Mouse (Mus musculus) kidney, postnatal 0 days (tissue): Measurements from ENCODE around the gene Pip4p1. TPM values are rescaled to one million over a fixed set of nuclear protein-coding genes. Genes with fewer than 3 reads are reported as not detected.

Source experiments
- ATAC-seq: fragments of 200-750 bp; cut with Nextera tagmentation; replicated peaks from 2 replicates; pipeline ENCODE4 v1.8.0; 2017; ENCODE audit warnings: low read depth, moderate number of reproducible peaks, moderate TSS enrichment, moderate library complexity; ENCODE audit not compliant: low FRiP score
- DNase-seq: peaks from one replicate; pipeline ENCODE4 v3.0.0-alpha.2; 2016; ENCODE audit warnings: low spot score
- H3K27ac ChIP-seq: fragments of 300-500 bp; sonication (generic); 2 replicates; pipeline ENCODE4 v1.5.1; 2014; ENCODE audit warnings: mild to moderate bottlenecking
- H3K27me3 ChIP-seq: fragments of 300-500 bp; sonication (generic); 2 replicates; pipeline ENCODE4 v1.6.1; 2014; ENCODE audit warnings: low read length, mixed read lengths; ENCODE audit not compliant: insufficient read depth
- H3K36me3 ChIP-seq: fragments of 300-500 bp; sonication (generic); 2 replicates; pipeline ENCODE4 v1.6.1; 2014; ENCODE audit warnings: low read length, mixed read lengths; ENCODE audit not compliant: insufficient read depth
- H3K4me1 ChIP-seq: fragments of 300-500 bp; sonication (generic); replicated peaks from 2 replicates; pipeline ENCODE4 v1.6.1; 2014; ENCODE audit warnings: antibody characterized with exemption, low read length, mixed read lengths; ENCODE audit not compliant: insufficient read depth
- H3K4me2 ChIP-seq: fragments of 300-500 bp; sonication (generic); 2 replicates; pipeline ENCODE4 v1.6.1; 2014; ENCODE audit warnings: mild to moderate bottlenecking, low read length, moderate library complexity, mixed read lengths
- H3K4me3 ChIP-seq: fragments of 300-500 bp; sonication (generic); replicated peaks from 2 replicates; pipeline ENCODE4 v1.5.1; 2014; ENCODE audit warnings: low read depth, low read length
- H3K9ac ChIP-seq: fragments of 300-500 bp; sonication (generic); 2 replicates; pipeline ENCODE4 v1.6.1; 2014; ENCODE audit warnings: low read depth, low read length
- H3K9me3 ChIP-seq: fragments of 300-500 bp; sonication (generic); replicated peaks from 2 replicates; pipeline ENCODE4 v1.6.1; 2016; ENCODE audit warnings: low read length, inconsistent platforms, mixed read lengths
- CTCF ChIP-seq: IDR thresholded peaks from 2 replicates; pipeline ENCODE4 v1.5.1; 2016; ENCODE audit warnings: antibody characterized with exemption, low read depth, mild to moderate bottlenecking, moderate library complexity
- WGBS: fragments of 180-500 bp; shearing (Covaris S2); extraction: QIAGEN DNeasy Blood & Tissue Kit; methylation state at CpG from one replicate; pipeline ENCODE4 v1.1.7; 2014; 5-methylcytosine and 5-hydroxymethylcytosine counted together
- polyA plus RNA-seq: library from polyadenylated mRNA; unstranded; fragments of >200 nt; fragmentation: Nextera tagmentation; extraction: Ambion mirVana; gene quantifications from 2 replicates; pipeline ENCODE4 v1.2.1, GENCODE M21; 2015

The Pip4p1 gene
- polyA plus RNA-seq, 1 experiment from 2014 or later, result 52.6 TPM

GRCm38 (mm10) chr14:50895407-50895806 is 35.2 kb downstream of the Pip4p1 start:
- no peak overlapping the region for H3K4me3 ChIP-seq
- H3K4me1 ChIP-seq, result no peaks in the 10 kb centered on the region
- ATAC-seq, result no peak
- no peak overlapping the region for H3K27ac ChIP-seq
- no peak for TF ChIP-seq CTCF
- no peaks in the 10 kb centered on the region for H3K27me3 ChIP-seq
- H3K4me2 ChIP-seq, result no peak overlapping the region
- H3K36me3 ChIP-seq, result no peaks in the 10 kb centered on the region
- DNase-seq, result no peak
- no peak overlapping the region for H3K9ac ChIP-seq
- H3K9me3 ChIP-seq, result no peaks in the 10 kb centered on the region

- Histone ChIP-seq H3K36me3 (no peaks in the 10 kb centered on the region), H3K27ac (no peak overlapping the region), H3K4me3 (no peak overlapping the region), H3K27me3 (no peaks in the 10 kb centered on the region), H3K4me2 (no peak overlapping the region), H3K4me1 (no peaks in the 10 kb centered on the region), H3K9ac (no peak overlapping the region), H3K9me3 (no peaks in the 10 kb centered on the region)
- ATAC-seq, result no peak; the same call in 1 of the 2 replicates
- DNase-seq, result no peak
- TF ChIP-seq CTCF, result no peak
- 82% methylated on average over 22 of the region's 22 CpGs for WGBS
Measured at GRCm38 (mm10) chr14:50892541-50893459, 37.9 kb downstream of the Pip4p1 start.

DNA sequence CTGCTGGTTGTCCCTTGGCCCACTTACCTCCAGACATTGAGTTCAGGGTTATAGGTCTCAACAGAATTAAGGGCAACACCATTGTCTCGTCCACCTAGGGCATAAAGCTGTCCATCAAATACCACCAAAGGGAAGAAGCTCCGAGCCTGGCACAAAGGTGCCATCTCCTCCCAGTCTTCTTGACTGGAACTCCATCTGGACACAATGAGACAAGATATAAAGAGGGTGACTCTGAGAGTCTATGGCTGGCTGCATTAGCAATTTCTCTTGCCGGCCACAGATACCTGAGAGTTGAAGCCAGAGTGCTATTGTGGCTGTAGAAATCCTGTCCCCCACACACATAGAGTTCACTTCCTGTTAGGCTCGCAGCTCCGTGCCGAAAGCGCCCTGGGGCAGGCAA is 38.6 kb downstream of the Pip4p1 start:
- Histone ChIP-seq H3K4me3 (no peak overlapping the region), H3K36me3 (no peaks in the 10 kb centered on the region), H3K27ac (no peak overlapping the region), H3K9ac (no peak overlapping the region), H3K9me3 (no peaks in the 10 kb centered on the region), H3K4me2 (no peak overlapping the region), H3K4me1 (no peaks in the 10 kb centered on the region), H3K27me3 (no peaks in the 10 kb centered on the region)
- WGBS, result 77% methylated on average over 7 of the region's 7 CpGs
- no peak for TF ChIP-seq CTCF
- no peak for ATAC-seq
- DNase-seq, result no peak

DNA sequence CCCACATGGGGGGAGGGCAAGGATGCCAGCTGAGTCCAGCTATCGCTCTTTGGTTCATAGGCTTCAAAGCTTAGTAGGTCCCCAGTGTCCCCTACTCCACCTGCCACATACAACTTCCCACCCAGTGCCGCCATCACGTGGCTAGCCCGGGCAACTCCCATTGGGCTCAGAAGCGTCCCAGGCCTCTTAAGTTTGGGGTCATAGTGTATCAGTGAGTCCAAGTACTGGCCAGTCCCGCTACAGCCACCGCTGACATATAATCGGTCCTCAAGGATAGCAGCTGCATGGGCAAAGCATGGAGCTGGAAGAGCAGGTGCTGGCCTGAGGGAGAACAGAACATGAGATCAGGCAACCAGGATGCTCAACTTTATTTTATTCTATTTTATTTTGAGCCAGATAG is 39.0 kb downstream of the Pip4p1 start:
- DNase-seq, result no peak
- no peaks in the 10 kb centered on the region for H3K27me3 ChIP-seq
- WGBS, result 91% methylated on average over 8 of the region's 8 CpGs
- no peak overlapping the region for H3K9ac ChIP-seq
- no peak for ATAC-seq
- TF ChIP-seq CTCF, result no peak
- H3K9me3 ChIP-seq, result no peaks in the 10 kb centered on the region
- H3K4me1 ChIP-seq, result no peaks in the 10 kb centered on the region
- H3K27ac ChIP-seq, result no peak overlapping the region
- no peaks in the 10 kb centered on the region for H3K36me3 ChIP-seq
- H3K4me2 ChIP-seq, result no peak overlapping the region
- H3K4me3 ChIP-seq, result no peak overlapping the region

- no peak overlapping the region for H3K9ac ChIP-seq
- no peaks in the 10 kb centered on the region for H3K4me1 ChIP-seq
- H3K27ac ChIP-seq, result no peak overlapping the region
- no peaks in the 10 kb centered on the region for H3K36me3 ChIP-seq
- no peak for TF ChIP-seq CTCF
- H3K4me3 ChIP-seq, result no peak overlapping the region
- 84% methylated on average over 6 of the region's 6 CpGs for WGBS
- H3K4me2 ChIP-seq, result no peak overlapping the region
- DNase-seq (no peak), ATAC-seq (no peak)
- no peaks in the 10 kb centered on the region for H3K9me3 ChIP-seq
- no peaks in the 10 kb centered on the region for H3K27me3 ChIP-seq
Measured at GRCm38 (mm10) chr14:50876236-50876950, 54.3 kb downstream of the Pip4p1 start.

Other genes starting within 250 kb of the Pip4p1 start
- not detected in 2 replicates for gene Olfr747, start 237.7 kb downstream of the Pip4p1 start, polyA plus RNA-seq
- gene Olfr748, start 223.5 kb downstream of the Pip4p1 start, polyA plus RNA-seq, result not detected in 2 replicates
- not detected in 2 replicates for gene Olfr749, start 185.8 kb downstream of the Pip4p1 start, polyA plus RNA-seq
- 58.4 and 65.4 TPM in 2 replicates for gene Ttc5, start 145.3 kb downstream of the Pip4p1 start, polyA plus RNA-seq
- gene Ccnb1ip1, start 123.1 kb downstream of the Pip4p1 start, polyA plus RNA-seq, result not detected in 2 replicates
- gene Parp2, start 123.0 kb downstream of the Pip4p1 start, polyA plus RNA-seq, result 49.0 and 50.3 TPM in 2 replicates
- gene Tep1, start 60.3 kb downstream of the Pip4p1 start, polyA plus RNA-seq, result 8.4 and 10.9 TPM in 2 replicates
- gene Klhl33, start 33.3 kb downstream of the Pip4p1 start, polyA plus RNA-seq, result 0.24 and 0.37 TPM in 2 replicates
- gene Osgep, start 6.0 kb downstream of the Pip4p1 start, polyA plus RNA-seq, result 122 and 138 TPM in 2 replicates
- 211 and 212 TPM in 2 replicates for gene Apex1, start 5.9 kb downstream of the Pip4p1 start, polyA plus RNA-seq
- 78.5 and 81.0 TPM in 2 replicates for gene Pnp, start 226 bp upstream of the Pip4p1 start, polyA plus RNA-seq
- gene Gm49342, start 13.7 kb upstream of the Pip4p1 start, polyA plus RNA-seq, result not detected in 2 replicates
- 0.79 and 1.1 TPM in 2 replicates for gene Pnp2, start 25.1 kb upstream of the Pip4p1 start, polyA plus RNA-seq
- gene Rnase10, start 76.9 kb upstream of the Pip4p1 start, polyA plus RNA-seq, result 0.08 and 0.11 TPM in 2 replicates
- gene Rnase9, start 111.0 kb upstream of the Pip4p1 start, polyA plus RNA-seq, result 0.11 TPM in 1 of 2 replicates, not detected in the other
- 0.27 TPM in 1 of 2 replicates, not detected in the other for gene Rnase11, start 119.3 kb upstream of the Pip4p1 start, polyA plus RNA-seq
- gene Rnase12, start 126.8 kb upstream of the Pip4p1 start, polyA plus RNA-seq, result 10.3 and 11.1 TPM in 2 replicates
- not detected in 2 replicates for gene Olfr750, start 143.6 kb upstream of the Pip4p1 start, polyA plus RNA-seq
- gene Rnase4, start 160.2 kb upstream of the Pip4p1 start, polyA plus RNA-seq, result 41.4 and 48.2 TPM in 2 replicates
- gene Ang, start 160.3 kb upstream of the Pip4p1 start, polyA plus RNA-seq, result 6.7 and 7.5 TPM in 2 replicates
- gene Eddm3b, start 183.6 kb upstream of the Pip4p1 start, polyA plus RNA-seq, result 2.0 and 2.8 TPM in 2 replicates
- gene Rnase6, start 193.1 kb upstream of the Pip4p1 start, polyA plus RNA-seq, result 0.83 and 1.4 TPM in 2 replicates
- 0.51 and 1.0 TPM in 2 replicates for gene Rnase1, start 215.9 kb upstream of the Pip4p1 start, polyA plus RNA-seq
- not detected in 2 replicates for gene Rnase2b, start 231.4 kb upstream of the Pip4p1 start, polyA plus RNA-seq